Mouse (Mus musculus) bone marrow, adult 2 months (tissue): ENCODE results near the gene Hist1h4f.
"Not testable (repeated sequence)": the region's sequence is repeated elsewhere in the genome, so short reads cannot be mapped to it uniquely, and the experiment has no call there.

ENCODE experiments used
- CTCF ChIP-seq: fragments of 200-500 bp; IDR thresholded peaks from 2 replicates; pipeline ENCODE4 v1.5.1; 2011; ENCODE audit warnings: low read length, control low read depth; ENCODE audit not compliant: control insufficient read depth, insufficient read depth
- POLR2A ChIP-seq: fragments of 200-500 bp; IDR thresholded peaks from 2 replicates; pipeline ENCODE4 v1.6.1; 2011; ENCODE audit warnings: low read depth, mild to moderate bottlenecking, control low read depth, low read length, borderline replicate concordance; ENCODE audit not compliant: control insufficient read depth

DNA sequence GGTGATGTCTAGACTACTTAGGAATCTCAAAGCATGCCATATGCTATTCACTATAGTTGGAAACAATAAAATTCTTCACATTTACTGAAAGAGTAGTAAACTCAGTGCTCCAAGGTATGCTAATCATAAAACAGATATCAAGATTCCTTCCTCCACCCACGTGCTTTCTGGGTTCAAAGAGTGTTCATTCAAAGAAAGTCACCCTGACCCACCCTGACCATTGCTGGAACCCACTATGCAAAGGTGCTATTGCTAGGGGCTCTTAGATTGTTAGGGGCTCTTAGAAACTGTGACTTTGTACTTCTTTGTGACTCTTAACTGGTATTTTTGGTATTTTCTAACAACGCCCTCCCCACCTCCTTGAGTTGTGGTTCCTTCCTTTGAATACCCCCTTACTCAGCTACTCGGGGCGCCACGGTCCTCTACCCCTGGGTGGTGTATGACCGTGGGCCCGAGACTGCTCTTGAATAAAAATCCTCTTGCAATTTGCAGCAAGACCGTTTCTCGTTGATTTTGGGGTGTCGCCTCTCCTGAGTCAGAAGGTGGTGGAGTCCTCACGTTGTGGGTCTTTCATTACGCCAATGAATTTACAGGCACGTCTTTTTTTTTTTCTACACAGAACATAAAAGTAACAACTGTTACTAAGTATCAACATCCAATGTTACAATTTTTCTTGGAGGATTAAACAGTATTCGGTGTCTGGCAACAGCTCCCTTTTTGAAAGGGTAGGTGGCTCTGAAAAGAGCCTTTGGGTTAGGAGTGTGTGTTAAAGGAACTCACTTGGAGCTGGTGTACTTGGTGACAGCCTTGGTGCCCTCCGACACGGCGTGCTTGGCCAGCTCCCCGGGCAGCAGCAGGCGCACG, 21.8 kb upstream of the Hist1h4f start:
- not testable (repeated sequence) for TF ChIP-seq POLR2A, CTCF
